Mouse (Mus musculus) heart, adult 2 months (tissue): ENCODE data around the gene Ggt7.

Experiments used
- CTCF ChIP-seq: fragments of 200-600 bp; IDR thresholded peaks from 2 replicates; pipeline ENCODE4 v1.8.1; 2022; ENCODE audit warnings: antibody characterized with exemption, mild to moderate bottlenecking, moderate library complexity
- EP300 ChIP-seq: fragments of 200-500 bp; IDR thresholded peaks from 2 replicates; pipeline ENCODE4 v1.6.1; 2011; ENCODE audit warnings: low read depth, low read length, control low read depth; ENCODE audit not compliant: insufficient read depth
- POLR2A ChIP-seq: fragments of 200-500 bp; IDR thresholded peaks from 2 replicates; pipeline ENCODE4 v1.6.1; 2011; ENCODE audit warnings: mild to moderate bottlenecking, low read depth, low read length, control low read depth; ENCODE audit not compliant: insufficient read depth

- TF ChIP-seq POLR2A (no peak), CTCF (no peak), EP300 (no peak)
These were observed 34.3 kb upstream of the Ggt7 start for GRCm38 (mm10) chr2:155552336-155552735.
